Mouse (Mus musculus) midbrain, postnatal 0 days (tissue): ENCODE results near the gene Zfp423. TPM values are rescaled to one million over a fixed set of nuclear protein-coding genes. Genes with fewer than 3 reads are reported as not detected.

Source experiments
- ATAC-seq: fragments of 200-750 bp; cut with Nextera tagmentation; 2 replicates; pipeline ENCODE4 v1.8.0; 2017; ENCODE audit warnings: moderate number of reproducible peaks, mild to moderate bottlenecking, moderate TSS enrichment, moderate library complexity; ENCODE audit not compliant: low FRiP score
- DNase-seq: peaks from one replicate; pipeline ENCODE4 v3.0.0-alpha.2; 2015; ENCODE audit warnings: low spot score
- H3K27ac ChIP-seq: fragments of 300-500 bp; sonication (generic); 2 replicates; pipeline ENCODE4 v1.5.1; 2014; ENCODE audit warnings: low read depth, mild to moderate bottlenecking, low read length, mixed read lengths
- H3K27me3 ChIP-seq: fragments of 300-500 bp; sonication (generic); 2 replicates; pipeline ENCODE4 v1.6.1; 2014; ENCODE audit warnings: low read length, control low read depth, mixed read lengths; ENCODE audit not compliant: insufficient read depth
- H3K36me3 ChIP-seq: fragments of 300-500 bp; sonication (generic); 2 replicates; pipeline ENCODE4 v1.6.1; 2014; ENCODE audit warnings: low read length, control low read depth, mixed read lengths; ENCODE audit not compliant: insufficient read depth
- H3K4me1 ChIP-seq: fragments of 300-500 bp; sonication (generic); 2 replicates; pipeline ENCODE4 v1.6.1; 2014; ENCODE audit warnings: mild to moderate bottlenecking, control low read depth, antibody characterized with exemption, low read length, mixed read lengths; ENCODE audit not compliant: insufficient read depth
- H3K4me2 ChIP-seq: fragments of 300-500 bp; sonication (generic); 2 replicates; pipeline ENCODE4 v1.6.1; 2014; ENCODE audit warnings: low read depth, mild to moderate bottlenecking, low read length, mixed read lengths; ENCODE audit not compliant: poor library complexity, severe bottlenecking
- H3K4me3 ChIP-seq: fragments of 300-500 bp; sonication (generic); 2 replicates; pipeline ENCODE4 v1.5.1; 2014; ENCODE audit warnings: low read depth, mild to moderate bottlenecking, low read length, moderate library complexity
- H3K9ac ChIP-seq: fragments of 300-500 bp; sonication (generic); replicated peaks from 2 replicates; pipeline ENCODE4 v1.6.1; 2014; ENCODE audit warnings: mild to moderate bottlenecking, low read length, moderate library complexity, mixed read lengths; ENCODE audit not compliant: poor library complexity, severe bottlenecking
- H3K9me3 ChIP-seq: fragments of 300-500 bp; sonication (generic); 2 replicates; pipeline ENCODE4 v1.6.1; 2016; ENCODE audit warnings: low read length, control low read depth
- CTCF ChIP-seq: IDR thresholded peaks from 2 replicates; pipeline ENCODE4 v1.5.1; 2016; ENCODE audit warnings: antibody characterized with exemption, mild to moderate bottlenecking
- WGBS: fragments of 180-500 bp; shearing (Covaris S2); extraction: QIAGEN DNeasy Blood & Tissue Kit; methylation state at CpG from one replicate; pipeline ENCODE4 v1.1.7; 2014; 5-methylcytosine and 5-hydroxymethylcytosine counted together
- polyA plus RNA-seq: library from polyadenylated mRNA; unstranded; fragments of >200 nt; fragmentation: Nextera tagmentation; extraction: Ambion mirVana; gene quantifications from 2 replicates; pipeline ENCODE4 v1.2.1, GENCODE M21; 2015
- total RNA-seq: library from RNA; depleted of rRNA; stranded (reverse); fragments of >200 nt; gene quantifications from 2 replicates; pipeline ENCODE4 v1.2.3, GENCODE M21; 2014

Zfp423 gene
- total and polyA plus RNA-seq, 2 experiments from 2014 or later, result 22.9 to 57.5 TPM

GRCm38 (mm10) chr8:87933752-87934151, 25.6 kb downstream of the Zfp423 start:
- no peak for TF ChIP-seq CTCF
- H3K27me3 ChIP-seq, result no peaks in the 10 kb centered on the region
- H3K4me3 ChIP-seq, result no peak overlapping the region
- no peaks in the 10 kb centered on the region for H3K9me3 ChIP-seq
- no peak overlapping the region for H3K9ac ChIP-seq
- H3K4me1 ChIP-seq, result peaks cover 13% of the 10 kb centered on the region
- WGBS, result 64% methylated on average over 8 of the region's 8 CpGs
- no peak overlapping the region for H3K4me2 ChIP-seq
- H3K36me3 ChIP-seq, result no peaks in the 10 kb centered on the region
- H3K27ac ChIP-seq, result no peak overlapping the region
- DNase-seq (no peak), ATAC-seq (no peak)

GRCm38 (mm10) chr8:87928857-87929256, 30.5 kb downstream of the Zfp423 start:
- H3K9me3 ChIP-seq, result no peaks in the 10 kb centered on the region
- ATAC-seq (no peak), DNase-seq (no peak)
- no peaks in the 10 kb centered on the region for H3K27me3 ChIP-seq
- no peak overlapping the region for H3K4me2 ChIP-seq
- no peaks in the 10 kb centered on the region for H3K36me3 ChIP-seq
- no peak overlapping the region for H3K9ac ChIP-seq
- H3K4me3 ChIP-seq, result no peak overlapping the region
- no peak overlapping the region for H3K27ac ChIP-seq
- H3K4me1 ChIP-seq, result no peaks in the 10 kb centered on the region; the same call in 1 of the 2 replicates
- WGBS, result 24% methylated on average over 2 of the region's 2 CpGs
- TF ChIP-seq CTCF, result no peak

GRCm38 (mm10) chr8:87927034-87927830, 32.2 kb downstream of the Zfp423 start:
- H3K27me3 ChIP-seq, result no peaks in the 10 kb centered on the region
- no peaks in the 10 kb centered on the region for H3K9me3 ChIP-seq
- H3K4me2 ChIP-seq, result no peak overlapping the region
- ATAC-seq (no peak), DNase-seq (no peak)
- no peak overlapping the region for H3K9ac ChIP-seq
- no peaks in the 10 kb centered on the region; the same call in 1 of the 2 replicates for H3K4me1 ChIP-seq
- no peaks in the 10 kb centered on the region for H3K36me3 ChIP-seq
- TF ChIP-seq CTCF, result no peak
- no peak overlapping the region for H3K4me3 ChIP-seq
- 65% methylated on average over 10 of the region's 10 CpGs for WGBS
- no peak overlapping the region for H3K27ac ChIP-seq

- no peaks in the 10 kb centered on the region for H3K27me3 ChIP-seq
- ATAC-seq (no peak), DNase-seq (no peak)
- no peak overlapping the region for H3K9ac ChIP-seq
- no peak overlapping the region for H3K4me2 ChIP-seq
- H3K4me3 ChIP-seq, result no peak overlapping the region
- no peak for TF ChIP-seq CTCF
- 75% methylated on average over 7 of the region's 7 CpGs for WGBS
- no peaks in the 10 kb centered on the region for H3K9me3 ChIP-seq
- no peaks in the 10 kb centered on the region for H3K4me1 ChIP-seq
- no peaks in the 10 kb centered on the region for H3K36me3 ChIP-seq
- H3K27ac ChIP-seq, result no peak overlapping the region
Measured at GRCm38 (mm10) chr8:87926098-87926890, 33.1 kb downstream of the Zfp423 start.

- H3K27ac ChIP-seq, result no peak overlapping the region
- WGBS, result 83% methylated on average over 6 of the region's 6 CpGs
- peak; percentile 49 for DNase-seq
- no peaks in the 10 kb centered on the region for H3K4me1 ChIP-seq
- ATAC-seq, result no peak
- no peaks in the 10 kb centered on the region for H3K27me3 ChIP-seq
- no peak overlapping the region for H3K4me2 ChIP-seq
- H3K9ac ChIP-seq, result no peak overlapping the region
- no peak overlapping the region for H3K4me3 ChIP-seq
- H3K36me3 ChIP-seq, result no peaks in the 10 kb centered on the region
- no peak for TF ChIP-seq CTCF
- H3K9me3 ChIP-seq, result no peaks in the 10 kb centered on the region
Measured at GRCm38 (mm10) chr8:87922936-87923335, 36.5 kb downstream of the Zfp423 start.

GRCm38 (mm10) chr8:87922446-87922845, 36.9 kb downstream of the Zfp423 start:
- Histone ChIP-seq H3K36me3 (no peaks in the 10 kb centered on the region), H3K4me2 (no peak overlapping the region), H3K4me1 (no peaks in the 10 kb centered on the region), H3K4me3 (no peak overlapping the region), H3K27me3 (no peaks in the 10 kb centered on the region), H3K27ac (no peak overlapping the region), H3K9ac (no peak overlapping the region), H3K9me3 (no peaks in the 10 kb centered on the region)
- 60% methylated on average over 6 of the region's 6 CpGs for WGBS
- no peak for TF ChIP-seq CTCF
- peak; percentile 41 for DNase-seq
- no peak for ATAC-seq
